Mouse (Mus musculus) adipose tissue, adult 10 weeks (tissue): Measurements from ENCODE around the gene Rdh13. TPM values are rescaled to one million over a fixed set of nuclear protein-coding genes. Genes with fewer than 3 reads are reported as not detected.

Experiments
- polyA plus RNA-seq: library from polyadenylated mRNA; stranded (reverse); fragments of 350-450 nt; fragmentation: Illumina TruSeq; extraction: RNeasy Lipid Tissue Mini Kit (QIAGEN cat#74804); gene quantifications from one replicate; pipeline ENCODE4 v1.2.3, GENCODE M21; 2014; ENCODE audit warnings: low read depth, low replicate concordance

Gene Rdh13
- 11.0 TPM for polyA plus RNA-seq

DNA sequence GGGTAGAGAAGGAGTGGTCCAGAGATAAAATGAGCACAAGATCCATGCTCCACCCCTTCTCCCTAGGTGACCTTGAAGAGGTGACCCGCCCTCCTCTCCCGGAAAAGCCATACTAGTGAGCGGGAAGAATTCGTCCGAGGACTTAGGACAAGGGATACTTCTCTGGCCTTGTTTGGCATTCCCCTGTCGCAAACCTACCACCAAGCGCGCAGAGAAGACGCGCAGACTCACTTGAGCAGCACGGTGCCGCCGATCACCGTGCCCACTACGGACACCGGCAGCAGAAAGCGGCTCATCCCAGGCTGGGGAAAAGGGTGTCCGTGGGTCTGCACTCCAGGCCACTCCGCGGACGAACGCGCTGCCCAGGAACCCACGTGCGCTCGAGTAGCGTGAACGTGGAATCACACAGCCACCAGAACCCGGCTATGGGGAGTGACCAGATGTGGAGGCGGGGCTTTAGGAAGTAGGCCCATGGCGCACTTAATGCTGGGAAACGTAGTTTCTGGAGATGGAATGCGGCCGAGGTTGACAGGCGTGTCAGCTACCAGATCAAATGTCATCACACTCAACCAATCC lies at the start of gene Rdh13:
TSS of gene Rdh13 (minus strand) at position 434 of the 576 bp plus-strand sequence.

DNA sequence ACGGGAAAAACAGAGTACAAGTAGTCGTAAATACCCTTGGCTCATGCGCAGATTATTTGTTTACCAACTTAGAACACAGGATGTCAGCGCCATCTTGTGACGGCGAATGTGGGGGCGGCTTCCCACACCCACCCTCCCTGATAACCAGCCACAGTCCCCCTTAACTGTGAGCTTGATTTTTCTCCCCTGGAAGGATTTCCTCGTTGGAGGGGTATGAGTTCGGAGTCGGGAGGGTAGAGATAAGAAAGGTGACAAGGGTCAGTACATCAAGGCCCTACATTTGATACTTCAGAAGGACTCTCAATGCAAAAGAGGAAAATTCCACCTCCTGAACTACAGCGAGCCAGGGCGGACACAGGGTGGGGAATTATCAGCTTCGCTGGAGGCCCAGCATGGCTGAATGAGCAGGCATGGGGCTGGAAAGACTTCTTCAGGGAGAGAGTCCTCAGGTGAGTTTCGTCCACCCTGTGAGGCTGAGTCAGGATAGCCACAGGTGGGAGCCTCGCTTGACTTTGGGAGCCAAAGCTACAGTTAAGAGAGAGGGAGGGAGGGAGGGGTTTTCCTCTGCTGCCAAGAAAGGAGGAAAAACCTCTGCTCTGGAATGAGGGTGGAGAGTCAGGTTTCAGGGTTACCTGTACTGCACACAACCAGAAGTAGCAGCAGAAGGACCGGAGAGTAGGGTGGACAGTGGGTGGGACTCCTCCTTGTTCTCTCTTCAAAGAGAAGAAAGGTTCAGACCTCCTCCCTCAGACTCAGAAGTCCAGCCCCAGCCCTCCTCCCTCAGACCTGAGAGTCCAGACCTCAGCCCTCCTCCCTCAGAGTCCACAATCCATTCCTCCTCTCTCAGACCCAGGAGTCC lies 15.4 kb upstream of the Rdh13 start, which contains the start of gene Eps8l1:
TSS of gene Eps8l1 (plus strand) at position 99 of the 859 bp plus-strand sequence.

GRCm38 (mm10) chr7:4397730-4398129 lies 47.7 kb downstream of the Rdh13 start, which contains the start of gene Gp6:
Gene Gp6, minus strand, starts transcription at chr7:4397744.

Other genes with a start within 250 kb of the Rdh13 start
- 0.88 TPM for gene Lilra5, start 207.9 kb downstream of the Rdh13 start, polyA plus RNA-seq
- 1.3 TPM for gene Ncr1, start 107.9 kb downstream of the Rdh13 start, polyA plus RNA-seq
- gene Gp6, start 47.9 kb downstream of the Rdh13 start, polyA plus RNA-seq, result not detected
- 11.0 TPM for gene Eps8l1, start 15.0 kb upstream of the Rdh13 start, polyA plus RNA-seq
- gene Ppp1r12c, start 56.0 kb upstream of the Rdh13 start, polyA plus RNA-seq, result 100 TPM
- gene Tnnt1, start 70.7 kb upstream of the Rdh13 start, polyA plus RNA-seq, result 19.6 TPM
- 4.8 TPM for gene Tnni3, start 78.6 kb upstream of the Rdh13 start, polyA plus RNA-seq
- 4.6 TPM for gene Dnaaf3, start 86.8 kb upstream of the Rdh13 start, polyA plus RNA-seq
- gene Syt5, start 101.9 kb upstream of the Rdh13 start, polyA plus RNA-seq, result 0.65 TPM
- not detected for gene Ptprh, start 158.4 kb upstream of the Rdh13 start, polyA plus RNA-seq
- gene Tmem86b, start 185.8 kb upstream of the Rdh13 start, polyA plus RNA-seq, result 8.1 TPM
- gene Ppp6r1, start 213.4 kb upstream of the Rdh13 start, polyA plus RNA-seq, result 72.5 TPM
- gene Hspbp1, start 239.4 kb upstream of the Rdh13 start, polyA plus RNA-seq, result 25.7 TPM
- 3.5 TPM for gene Brsk1, start 245.0 kb upstream of the Rdh13 start, polyA plus RNA-seq